In genomic region chr5:115509790-115510689, GRCm38 (mm10) we compare ENCODE assay signal across 8 mouse cellular contexts. TPM values are rescaled to one million over a fixed set of nuclear protein-coding genes. Genes with fewer than 3 reads are reported as not detected.
DNase-seq lines count a peak whose midpoint lies in the region; ATAC-seq and TF ChIP-seq lines count a peak whose summit lies in the region.

No protein-coding gene starts in this region.

- H3K36me3 ChIP-seq in embryonic facial prominence, embryonic 15.5 days, result peaks cover 3% of the 10 kb centered on the region; the same call in 1 of the 2 replicates
- H3K36me3 ChIP-seq in intestine, postnatal 0 days (ENCODE audit: control insufficient read depth, insufficient read depth), result 0 out of 2 replicates have a peak, but pooled peaks cover 7% of the 10 kb centered on the region
- H3K36me3 ChIP-seq in myocyte (ENCODE audit: control insufficient read depth, insufficient read depth), result peaks cover 5% of the 10 kb centered on the region

- no peaks in the 10 kb centered on the region for H3K27me3 ChIP-seq in embryonic facial prominence, embryonic 15.5 days
- H3K27me3 ChIP-seq in intestine, postnatal 0 days (replicated peaks; ENCODE audit: control insufficient read depth, insufficient read depth, low read length), result no peaks in the 10 kb centered on the region
- H3K27me3 ChIP-seq in myocyte (ENCODE audit: control insufficient read depth, insufficient read depth, insufficient read length), result no peaks in the 10 kb centered on the region

- H3K4me3 ChIP-seq in left cerebral cortex, adult 2 months, result no peak overlapping the region; the same call in 1 of the 2 replicates
- H3K4me3 ChIP-seq in embryonic facial prominence, embryonic 15.5 days (replicated peaks), result peak overlapping the region; percentile 95
- peak overlapping the region; percentile 95 for H3K4me3 ChIP-seq in intestine, postnatal 0 days (ENCODE audit: low read depth, low read length)
- H3K4me3 ChIP-seq in myocyte, result peak overlapping the region; percentile 95

- no peak for ATAC-seq in embryonic facial prominence, embryonic 15.5 days (ENCODE audit: insufficient number of reproducible peaks, low FRiP score, low TSS enrichment, low read depth)
- ATAC-seq in intestine, postnatal 0 days, result no peak

- H3K9me3 ChIP-seq in embryonic facial prominence, embryonic 15.5 days (replicated peaks), result no peaks in the 10 kb centered on the region
- no peaks in the 10 kb centered on the region for H3K9me3 ChIP-seq in intestine, postnatal 0 days (ENCODE audit: control insufficient read depth)

- peaks cover 78% of the 10 kb centered on the region for H3K79me2 ChIP-seq in myocyte (ENCODE audit: control insufficient read depth, insufficient read depth)

- DNase-seq in left cerebral cortex, adult 2 months (ENCODE audit: extremely low spot score in 1 of 2, low spot score in 2 of 2), result no peak
- DNase-seq in left cerebral cortex, adult 18-20 months (ENCODE audit: low spot score in 2 of 2), result no peak
- no peak for DNase-seq in adipocyte (ENCODE audit: low spot score)
- DNase-seq in cerebellum, adult 8-10 months, result no peak
- no peak for DNase-seq in adrenal gland, postnatal 36 days

- peaks cover 69% of the 10 kb centered on the region for H3K4me1 ChIP-seq in embryonic facial prominence, embryonic 15.5 days
- H3K4me1 ChIP-seq in intestine, postnatal 0 days (replicated peaks; ENCODE audit: control insufficient read depth, insufficient read depth, low read length), result peaks cover 9% of the 10 kb centered on the region

- peak overlapping the region; percentile 69 for H3K4me2 ChIP-seq in embryonic facial prominence, embryonic 15.5 days (replicated peaks)
- peak overlapping the region; percentile 90 for H3K4me2 ChIP-seq in intestine, postnatal 0 days (replicated peaks; ENCODE audit: low read depth)
- peak overlapping the region; percentile 95 for H3K4me2 ChIP-seq in myocyte (ENCODE audit: low read depth)

- no peak overlapping the region for H3K9ac ChIP-seq in embryonic facial prominence, embryonic 15.5 days
- 0 out of 2 replicates have a peak overlapping the region, but pooled peaks have one; percentile 31 for H3K9ac ChIP-seq in intestine, postnatal 0 days (ENCODE audit: low read depth, low read length)

- TF ChIP-seq POLR2A in myocyte (IDR thresholded peaks at IDR 0.05; ENCODE audit: insufficient read length, low read depth), result no peak

- peak overlapping the region; percentile 65 for H3K27ac ChIP-seq in left cerebral cortex, adult 2 months
- peak overlapping the region; percentile 84 for H3K27ac ChIP-seq in embryonic facial prominence, embryonic 15.5 days (replicated peaks)
- H3K27ac ChIP-seq in intestine, postnatal 0 days (ENCODE audit: low read depth, low read length), result 0 out of 2 replicates have a peak overlapping the region, but pooled peaks have one; percentile 37

- no peak for TF ChIP-seq CTCF in left cerebral cortex, adult 2 months (IDR thresholded peaks at IDR 0.05)
- TF ChIP-seq CTCF in intestine, postnatal 0 days (IDR thresholded peaks at IDR 0.05; ENCODE audit: low read depth), result no peak

- intact Hi-C loops in left cerebral cortex, adult 2 months (cut with DNase I), result loop anchor here (5.0 kb wide), 1 partner anchor 47 kb away; the partner anchor contains the start of gene Rplp0

- H3ac ChIP-seq in myocyte (ENCODE audit: control insufficient read depth, insufficient read length), result peak overlapping the region; percentile 9

- WGBS in embryonic facial prominence, embryonic 15.5 days, result 56% methylated on average over 15 of the region's 15 CpGs
- 80% methylated on average over 15 of the region's 15 CpGs for WGBS in intestine, postnatal 0 days

TF ChIP-seq in myocyte, 11 proteins besides CTCF, POLR2A, EP300 and RAD21:
- no peak for TF ChIP-seq POLR2AphosphoS2 (IDR thresholded peaks at IDR 0.05; ENCODE audit: insufficient read length, low read depth)
- peak in 1 of 3 experiments; percentile 6 for TF ChIP-seq MYOD1 (IDR thresholded peaks at IDR 0.05; ENCODE audit: control insufficient read depth in 1 of 3, insufficient read length in 2 of 3, low read depth in 2 of 3)

RNA-seq across cellular contexts. Expression of gene Pxn, which starts 3.6 kb away (rescaled TPM):
- total RNA-seq in left cerebral cortex, adult 2 months (2021), result 10 to 100 TPM; 22.8 to 25.7 TPM
- 10 to 100 TPM; 22.2 to 25.7 TPM for total RNA-seq in left cerebral cortex, adult 18-20 months (2021)
- 51.5 and 52.8 TPM in 2 replicates for polyA plus RNA-seq in embryonic facial prominence, embryonic 15.5 days (2015; fragmentation: Nextera tagmentation; extraction: Ambion mirVana)
- 65.1 and 71.1 TPM in 2 replicates for polyA plus RNA-seq in intestine, postnatal 0 days (2015; fragmentation: Nextera tagmentation; extraction: Ambion mirVana)
- 120 TPM for polyA plus RNA-seq in myocyte (2012; fragmentation: generic; extraction: Trizol)
- 10 to 100 TPM; 33.5 to 54.2 TPM for total RNA-seq in adrenal gland, postnatal 36 days (2021)

RNA-seq across cellular contexts. Expression of gene Sirt4, which starts 25.5 kb away (rescaled TPM):
- 10 to 100 TPM; 40.7 to 43.5 TPM for total RNA-seq in left cerebral cortex, adult 2 months (2021)
- total RNA-seq in left cerebral cortex, adult 18-20 months (2021), result 10 to 100 TPM; 37.1 to 37.8 TPM
- 29.2 and 32.8 TPM in 2 replicates for polyA plus RNA-seq in embryonic facial prominence, embryonic 15.5 days (2015; fragmentation: Nextera tagmentation; extraction: Ambion mirVana)
- polyA plus RNA-seq in intestine, postnatal 0 days (2015; fragmentation: Nextera tagmentation; extraction: Ambion mirVana), result 5.0 and 6.4 TPM in 2 replicates
- polyA plus RNA-seq in myocyte (2012; fragmentation: generic; extraction: Trizol), result 13.6 TPM
- 10 to 100 TPM; 20.8 to 22.6 TPM for total RNA-seq in adrenal gland, postnatal 36 days (2021)

RNA-seq across cellular contexts. Expression of gene Pla2g1b, which starts 44.0 kb away (rescaled TPM):
- not detected for total RNA-seq in left cerebral cortex, adult 2 months (2021)
- total RNA-seq in left cerebral cortex, adult 18-20 months (2021), result not detected
- not detected in 2 replicates for polyA plus RNA-seq in embryonic facial prominence, embryonic 15.5 days (2015; fragmentation: Nextera tagmentation; extraction: Ambion mirVana)
- 0.78 and 0.98 TPM in 2 replicates for polyA plus RNA-seq in intestine, postnatal 0 days (2015; fragmentation: Nextera tagmentation; extraction: Ambion mirVana)
- not detected for polyA plus RNA-seq in myocyte (2012; fragmentation: generic; extraction: Trizol)
- not detected for total RNA-seq in adrenal gland, postnatal 36 days (2021)

RNA-seq across cellular contexts. Expression of gene Rplp0, which starts 49.2 kb away (rescaled TPM):
- total RNA-seq in left cerebral cortex, adult 2 months (2021), result 100 to 1,000 TPM; 183 to 187 TPM
- 100 to 1,000 TPM; 185 to 199 TPM for total RNA-seq in left cerebral cortex, adult 18-20 months (2021)
- 1,780 and 1,815 TPM in 2 replicates for polyA plus RNA-seq in embryonic facial prominence, embryonic 15.5 days (2015; fragmentation: Nextera tagmentation; extraction: Ambion mirVana)
- 832 and 868 TPM in 2 replicates for polyA plus RNA-seq in intestine, postnatal 0 days (2015; fragmentation: Nextera tagmentation; extraction: Ambion mirVana)
- 3,361 TPM for polyA plus RNA-seq in myocyte (2012; fragmentation: generic; extraction: Trizol)
- total RNA-seq in adrenal gland, postnatal 36 days (2021), result 100 to 1,000 TPM; 829 to 906 TPM

RNA-seq across cellular contexts. Expression of gene Gcn1l1, which starts 55.0 kb away (rescaled TPM):
- 10 to 100 TPM; 70.7 to 73.2 TPM for total RNA-seq in left cerebral cortex, adult 2 months (2021)
- total RNA-seq in left cerebral cortex, adult 18-20 months (2021), result 10 to 100 TPM; 62.0 to 66.4 TPM
- 36.2 and 36.4 TPM in 2 replicates for polyA plus RNA-seq in embryonic facial prominence, embryonic 15.5 days (2015; fragmentation: Nextera tagmentation; extraction: Ambion mirVana)
- polyA plus RNA-seq in intestine, postnatal 0 days (2015; fragmentation: Nextera tagmentation; extraction: Ambion mirVana), result 9.3 and 9.6 TPM in 2 replicates
- 49.4 TPM for polyA plus RNA-seq in myocyte (2012; fragmentation: generic; extraction: Trizol)
- 10 to 100 TPM; 53.9 to 69.5 TPM for total RNA-seq in adrenal gland, postnatal 36 days (2021)
